Mouse (Mus musculus) heart, embryonic 11.5 days (tissue): ENCODE measurements around the gene Syp. TPM values are rescaled to one million over a fixed set of nuclear protein-coding genes. Genes with fewer than 3 reads are reported as not detected.
A peak's percentile ranks its signal among the peaks of the same experiment; 100 is the strongest.

Experiments
- ATAC-seq: fragments of 200-750 bp; cut with Nextera tagmentation; replicated peaks from 2 replicates; pipeline ENCODE4 v1.8.0; 2017; ENCODE audit warnings: moderate library complexity; ENCODE audit not compliant: insufficient number of reproducible peaks, low FRiP score, low TSS enrichment
- H3K27ac ChIP-seq: fragments of 300-500 bp; sonication (generic); 2 replicates; pipeline ENCODE4 v1.5.1; 2014; ENCODE audit warnings: mild to moderate bottlenecking, low read depth, low read length
- H3K27me3 ChIP-seq: fragments of 300-500 bp; sonication (generic); 2 replicates; pipeline ENCODE4 v1.6.1; 2014; ENCODE audit warnings: mild to moderate bottlenecking, low read length, mixed read lengths; ENCODE audit not compliant: control insufficient read depth, insufficient read depth
- H3K36me3 ChIP-seq: fragments of 300-500 bp; sonication (generic); 2 replicates; pipeline ENCODE4 v1.6.1; 2014; ENCODE audit warnings: mild to moderate bottlenecking, low read length, moderate library complexity, mixed read lengths; ENCODE audit not compliant: control insufficient read depth, insufficient read depth
- H3K4me1 ChIP-seq: fragments of 300-500 bp; sonication (generic); 2 replicates; pipeline ENCODE4 v1.6.1; 2014; ENCODE audit warnings: low read length; ENCODE audit not compliant: control insufficient read depth, insufficient read depth
- H3K4me2 ChIP-seq: fragments of 300-500 bp; sonication (generic); 2 replicates; pipeline ENCODE4 v1.6.1; 2014; ENCODE audit warnings: mild to moderate bottlenecking, moderate library complexity
- H3K4me3 ChIP-seq: fragments of 300-500 bp; sonication (generic); 2 replicates; pipeline ENCODE4 v1.5.1; 2014; ENCODE audit warnings: low read depth, low read length
- H3K9ac ChIP-seq: fragments of 300-500 bp; sonication (generic); 2 replicates; pipeline ENCODE4 v1.6.1; 2014; ENCODE audit warnings: mild to moderate bottlenecking, low read depth, low read length, moderate library complexity
- H3K9me3 ChIP-seq: fragments of 300-500 bp; sonication (generic); replicated peaks from 2 replicates; pipeline ENCODE4 v1.6.1; 2016; ENCODE audit warnings: low read length; ENCODE audit not compliant: control insufficient read depth
- WGBS: fragments of 180-500 bp; shearing (Covaris S2); extraction: QIAGEN DNeasy Blood & Tissue Kit; methylation state at CpG from one replicate; pipeline ENCODE4 v1.1.7; 2014; ENCODE audit not compliant: insufficient replicate concordance; 5-methylcytosine and 5-hydroxymethylcytosine counted together
- polyA plus RNA-seq: library from polyadenylated mRNA; unstranded; fragments of >200 nt; fragmentation: Nextera tagmentation; extraction: Ambion mirVana; gene quantifications from 2 replicates; pipeline ENCODE4 v1.2.1, GENCODE M21; 2014

Syp gene
- polyA plus RNA-seq, 1 experiment from 2014 or later = 0.74 TPM

DNA sequence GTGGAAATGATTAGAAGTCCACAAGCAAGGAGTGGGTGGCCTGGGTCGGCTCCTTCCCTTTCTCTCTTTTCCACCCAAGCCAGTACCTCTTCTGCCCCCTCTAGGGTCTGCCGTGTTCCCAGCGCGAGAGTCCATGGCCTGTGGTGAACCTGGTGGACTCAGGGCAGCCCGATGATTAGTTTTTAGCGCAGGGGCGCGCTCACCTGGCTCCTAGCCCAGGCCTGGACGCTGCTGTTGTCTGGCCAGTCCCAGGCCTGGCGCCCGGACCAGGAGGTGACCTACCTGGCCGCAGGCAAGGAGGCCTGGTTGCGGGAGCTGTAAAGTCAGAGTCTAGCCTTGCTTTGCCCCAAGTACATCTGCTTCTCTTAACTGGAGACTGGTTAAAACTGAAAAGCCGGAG, 42.6 kb downstream of the Syp start, which contains the start of gene Magix:
Gene Magix, minus strand, starts transcription at position 388 of the 400 bp plus-strand sequence.
- no peak within 1 kb of the TSS for H3K27ac ChIP-seq
- no peak within 1 kb of the TSS for H3K9ac ChIP-seq
- peak within 1 kb of the TSS; percentile 58 for H3K4me2 ChIP-seq
- H3K4me1 ChIP-seq = no peaks in the 10 kb centered on the region
- peak within 1 kb of the TSS; percentile 32 for H3K4me3 ChIP-seq
- no peak for ATAC-seq
- H3K36me3 ChIP-seq = no peaks in the 10 kb centered on the region
- H3K9me3 ChIP-seq = no peaks in the 10 kb centered on the region
- WGBS = 64% methylated on average over 14 of the region's 14 CpGs
- H3K27me3 ChIP-seq = no peaks in the 10 kb centered on the region

- no peaks in the 10 kb centered on the region for H3K4me1 ChIP-seq
- H3K4me2 ChIP-seq = no peak overlapping the region
- H3K9ac ChIP-seq = no peak overlapping the region
- H3K4me3 ChIP-seq = no peak overlapping the region
- no peak for ATAC-seq
- no peaks in the 10 kb centered on the region for H3K36me3 ChIP-seq
- H3K9me3 ChIP-seq = no peaks in the 10 kb centered on the region
- H3K27me3 ChIP-seq = no peaks in the 10 kb centered on the region
- no peak overlapping the region for H3K27ac ChIP-seq
- WGBS = 79% methylated on average over 2 of the region's 2 CpGs
Observed at GRCm38 (mm10) chrX:7688321-7688720, 50.0 kb downstream of the Syp start.

DNA sequence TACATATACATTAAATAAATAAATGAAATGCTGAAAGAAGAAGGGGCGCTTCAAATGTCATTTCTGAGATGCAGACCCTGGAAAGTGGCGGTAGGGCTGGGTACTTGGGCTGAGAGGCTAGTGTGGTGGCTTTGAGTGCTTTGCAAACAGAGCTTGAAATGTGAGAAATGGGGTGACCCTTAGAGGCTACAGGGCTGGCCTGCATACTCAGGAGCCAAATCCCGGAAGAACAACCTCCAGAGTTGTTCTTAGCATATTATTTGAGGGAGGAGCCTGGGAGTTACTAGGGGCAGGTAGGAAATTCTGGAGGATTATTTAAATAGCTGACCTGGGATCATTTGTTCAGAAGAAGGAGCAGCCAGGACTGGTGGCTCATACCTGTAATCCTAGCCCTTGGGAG, 52.2 kb downstream of the Syp start:
- no peaks in the 10 kb centered on the region for H3K36me3 ChIP-seq
- no peak overlapping the region for H3K4me2 ChIP-seq
- no peaks in the 10 kb centered on the region for H3K9me3 ChIP-seq
- no peak overlapping the region for H3K9ac ChIP-seq
- H3K27ac ChIP-seq = no peak overlapping the region
- WGBS = 52% methylated on average over 3 of the region's 3 CpGs
- no peaks in the 10 kb centered on the region for H3K27me3 ChIP-seq
- ATAC-seq = no peak
- H3K4me1 ChIP-seq = no peaks in the 10 kb centered on the region
- no peak overlapping the region for H3K4me3 ChIP-seq

DNA sequence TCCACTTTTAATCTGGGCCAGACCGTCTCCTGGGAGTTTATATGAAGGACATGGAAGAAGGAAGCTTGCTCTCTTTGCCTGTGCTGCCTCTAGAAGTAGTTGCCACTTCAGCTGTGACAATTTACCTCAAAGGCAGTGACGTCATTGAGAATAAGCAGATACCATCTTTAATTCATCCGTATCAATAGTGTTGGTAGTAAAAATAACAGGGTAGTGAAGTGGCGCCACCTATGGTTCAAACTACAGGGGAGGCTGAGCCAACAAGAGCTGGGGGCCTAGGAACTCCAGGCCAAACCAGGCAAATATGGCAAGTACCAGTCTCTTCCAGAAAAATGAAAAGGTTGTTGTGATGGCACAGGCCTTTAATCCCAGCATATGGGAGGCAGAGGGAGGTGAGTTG, 54.6 kb downstream of the Syp start:
- no peaks in the 10 kb centered on the region for H3K27me3 ChIP-seq
- 33% methylated on average over 4 of the region's 4 CpGs for WGBS
- no peak overlapping the region for H3K9ac ChIP-seq
- no peak overlapping the region for H3K27ac ChIP-seq
- H3K9me3 ChIP-seq = no peaks in the 10 kb centered on the region
- no peak overlapping the region for H3K4me2 ChIP-seq
- H3K4me1 ChIP-seq = no peaks in the 10 kb centered on the region
- no peak overlapping the region for H3K4me3 ChIP-seq
- no peaks in the 10 kb centered on the region for H3K36me3 ChIP-seq
- ATAC-seq = no peak

DNA sequence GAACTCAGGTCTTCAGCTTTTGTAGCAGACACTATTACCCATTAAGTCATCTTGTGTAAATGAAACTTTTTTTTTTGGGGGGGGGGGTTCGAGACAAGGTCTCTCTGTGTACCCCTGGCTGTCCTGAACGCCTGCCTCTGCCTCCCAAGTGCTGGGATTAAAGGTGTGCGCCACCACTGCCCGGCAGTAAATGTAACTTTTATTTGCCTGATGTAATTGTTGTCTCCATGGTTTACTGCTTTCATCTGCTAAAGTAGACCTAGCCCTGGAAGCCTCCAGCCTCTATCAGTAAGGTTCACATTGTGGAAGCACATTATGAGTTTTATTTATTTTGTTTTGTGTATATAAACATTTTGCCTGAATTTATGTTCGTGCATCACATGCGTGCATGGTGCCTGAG, 58.2 kb downstream of the Syp start:
- peak overlapping the region; percentile 67; the same call in 1 of the 2 replicates for H3K4me3 ChIP-seq
- H3K4me2 ChIP-seq = peak overlapping the region; percentile 51
- H3K4me1 ChIP-seq = no peaks in the 10 kb centered on the region
- no peaks in the 10 kb centered on the region; the same call in 1 of the 2 replicates for H3K36me3 ChIP-seq
- no peaks in the 10 kb centered on the region for H3K9me3 ChIP-seq
- H3K27me3 ChIP-seq = no peaks in the 10 kb centered on the region
- no peak overlapping the region for H3K9ac ChIP-seq
- WGBS = 38% methylated on average over 6 of the region's 6 CpGs
- no peak overlapping the region for H3K27ac ChIP-seq
- no peak for ATAC-seq

- H3K4me1 ChIP-seq = no peaks in the 10 kb centered on the region
- H3K9me3 ChIP-seq = no peaks in the 10 kb centered on the region
- no peaks in the 10 kb centered on the region; the same call in 1 of the 2 replicates for H3K36me3 ChIP-seq
- H3K9ac ChIP-seq = peak within 1 kb of the TSS; percentile 75
- H3K27me3 ChIP-seq = no peaks in the 10 kb centered on the region
- no peak within 1 kb of the TSS; the same call in 1 of the 2 replicates for H3K27ac ChIP-seq
- peak; percentile 85 for ATAC-seq
- 9% methylated on average over 33 of the region's 33 CpGs for WGBS
- peak within 1 kb of the TSS; percentile 67 for H3K4me3 ChIP-seq
- H3K4me2 ChIP-seq = peak within 1 kb of the TSS; percentile 67
Observed at GRCm38 (mm10) chrX:7696954-7697381, 58.7 kb downstream of the Syp start, which contains the start of gene Gpkow. Gene Gpkow, plus strand, starts transcription at chrX:7697131.

Other genes starting within 250 kb of the Syp start
- 0.07 TPM in 1 of 2 replicates, not detected in the other for gene Foxp3, start 64.8 kb upstream of the Syp start, polyA plus RNA-seq
- gene Ppp1r3f, start 64.2 kb upstream of the Syp start, polyA plus RNA-seq = 1.1 and 1.6 TPM in 2 replicates
- gene Ccdc22, start 33.0 kb upstream of the Syp start, polyA plus RNA-seq = 17.4 and 18.7 TPM in 2 replicates
- gene Cacna1f, start 31.4 kb upstream of the Syp start, polyA plus RNA-seq = not detected in 2 replicates
- 4.4 and 5.2 TPM in 2 replicates for gene Prickle3, start 18.8 kb downstream of the Syp start, polyA plus RNA-seq
- gene Plp2, start 32.9 kb downstream of the Syp start, polyA plus RNA-seq = 171 and 181 TPM in 2 replicates
- not detected in 2 replicates for gene Magix, start 42.8 kb downstream of the Syp start, polyA plus RNA-seq
- gene Gpkow, start 58.7 kb downstream of the Syp start, polyA plus RNA-seq = 31.2 and 35.7 TPM in 2 replicates
- gene Wdr45, start 75.9 kb downstream of the Syp start, polyA plus RNA-seq = 16.0 and 16.2 TPM in 2 replicates
- 0.34 TPM in 1 of 2 replicates, not detected in the other for gene Gm45208, start 83.8 kb downstream of the Syp start, polyA plus RNA-seq
- 52.3 and 55.9 TPM in 2 replicates for gene Praf2, start 90.0 kb downstream of the Syp start, polyA plus RNA-seq
- gene Ccdc120, start 112.4 kb downstream of the Syp start, polyA plus RNA-seq = 5.2 and 8.5 TPM in 2 replicates
- gene Tfe3, start 124.1 kb downstream of the Syp start, polyA plus RNA-seq = 12.1 and 15.0 TPM in 2 replicates
- 26.5 and 26.8 TPM in 2 replicates for gene Gripap1, start 151.3 kb downstream of the Syp start, polyA plus RNA-seq
- gene Kcnd1, start 183.8 kb downstream of the Syp start, polyA plus RNA-seq = 1.6 TPM in 2 replicates
- gene Otud5, start 202.9 kb downstream of the Syp start, polyA plus RNA-seq = 22.9 and 23.7 TPM in 2 replicates
- 5.2 and 5.7 TPM in 2 replicates for gene Pim2, start 239.8 kb downstream of the Syp start, polyA plus RNA-seq
- 16.9 and 19.1 TPM in 2 replicates for gene Slc35a2, start 245.6 kb downstream of the Syp start, polyA plus RNA-seq